Mouse (Mus musculus): Measurements from ENCODE around the gene Chd9.

Gene Chd9

DNA sequence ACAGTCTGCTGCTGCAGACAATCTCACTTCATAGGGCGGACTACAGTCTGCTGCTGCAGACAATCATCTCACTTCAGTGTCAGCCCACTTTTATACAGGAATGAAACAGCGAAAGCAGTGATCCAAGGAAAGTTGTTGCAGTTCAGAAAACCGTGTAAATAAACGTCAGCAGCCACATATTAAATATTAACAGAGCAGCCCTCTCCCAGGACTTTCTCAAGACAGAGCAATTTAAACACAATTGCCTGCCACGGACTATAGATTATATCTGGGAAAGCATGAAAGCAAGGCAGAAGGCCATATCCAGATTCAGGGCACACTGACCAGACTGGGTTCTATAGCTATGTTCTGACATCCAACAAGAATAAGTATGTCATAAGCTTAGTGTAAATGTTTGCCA is 266.0 kb downstream of the Chd9 start:
- DNase-seq = no peak

DNA sequence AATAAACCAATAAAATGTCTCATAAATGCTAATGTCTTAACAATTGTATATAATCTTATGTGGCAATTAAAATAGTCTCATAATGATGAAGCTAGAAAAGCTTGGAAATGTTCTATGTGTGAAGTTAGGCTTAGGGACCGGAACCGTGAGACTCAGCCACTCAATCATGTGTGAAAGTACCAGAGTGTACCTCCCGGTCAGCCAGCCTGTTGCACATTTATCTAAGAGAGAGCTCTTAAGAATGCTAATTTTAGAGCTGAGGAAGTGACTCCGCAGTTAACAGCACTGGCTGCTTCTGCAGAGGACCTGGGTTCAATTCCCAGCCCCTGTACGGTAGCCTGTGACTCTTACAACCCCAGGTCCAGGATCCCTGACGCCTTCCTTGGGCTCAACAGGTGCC is 270.0 kb downstream of the Chd9 start:
- DNase-seq = no peak

Data from layer of hippocampus, adult 9-11 months (tissue).